Mouse (Mus musculus) spleen, adult 12 weeks (tissue): ENCODE data around the gene Tpcn2.

Source experiments
- DNase-seq: peaks from one replicate; pipeline ENCODE4 v3.0.0; 2022; ENCODE audit warnings: low spot score

Gene Tpcn2

GRCm38 (mm10) chr7:145205363-145205902 is 78.4 kb downstream of the Tpcn2 start:
- DNase-seq = no peak

- no peak for DNase-seq
Measured at GRCm38 (mm10) chr7:145199711-145200110, 84.1 kb downstream of the Tpcn2 start.

- no peak for DNase-seq
Measured at GRCm38 (mm10) chr7:145198223-145198714, 85.5 kb downstream of the Tpcn2 start.

- no peak for DNase-seq
Measured at GRCm38 (mm10) chr7:145197711-145198110, 86.1 kb downstream of the Tpcn2 start.

GRCm38 (mm10) chr7:145197042-145197441 is 86.8 kb downstream of the Tpcn2 start:
- no peak for DNase-seq

GRCm38 (mm10) chr7:145196340-145196739 is 87.5 kb downstream of the Tpcn2 start:
- DNase-seq = no peak

GRCm38 (mm10) chr7:145195186-145195927 is 88.5 kb downstream of the Tpcn2 start:
- DNase-seq = no peak

- no peak for DNase-seq
Measured at GRCm38 (mm10) chr7:145194455-145195161, 89.2 kb downstream of the Tpcn2 start.

GRCm38 (mm10) chr7:145192836-145193235 is 91.0 kb downstream of the Tpcn2 start:
- no peak for DNase-seq

- no peak for DNase-seq
Measured at GRCm38 (mm10) chr7:145190520-145190919, 93.3 kb downstream of the Tpcn2 start.

- no peak for DNase-seq
Measured at GRCm38 (mm10) chr7:145189342-145189741, 94.5 kb downstream of the Tpcn2 start.

GRCm38 (mm10) chr7:145187802-145188201 is 96.0 kb downstream of the Tpcn2 start:
- no peak for DNase-seq

GRCm38 (mm10) chr7:145182388-145182787 is 101.4 kb downstream of the Tpcn2 start:
- no peak for DNase-seq

GRCm38 (mm10) chr7:145181376-145182034 is 102.3 kb downstream of the Tpcn2 start:
- DNase-seq = no peak

- no peak for DNase-seq
Measured at GRCm38 (mm10) chr7:145179691-145180091, 104.1 kb downstream of the Tpcn2 start.

GRCm38 (mm10) chr7:145176750-145177589 is 106.8 kb downstream of the Tpcn2 start:
- no peak for DNase-seq

- no peak for DNase-seq
Measured at GRCm38 (mm10) chr7:145173563-145173962, 110.2 kb downstream of the Tpcn2 start.

GRCm38 (mm10) chr7:145173116-145173515 is 110.7 kb downstream of the Tpcn2 start:
- no peak for DNase-seq

GRCm38 (mm10) chr7:145169703-145170102 is 114.1 kb downstream of the Tpcn2 start:
- no peak for DNase-seq

GRCm38 (mm10) chr7:145159283-145160240 is 124.2 kb downstream of the Tpcn2 start:
- DNase-seq = no peak
